Mouse (Mus musculus) embryonic facial prominence, embryonic 15.5 days (tissue): ENCODE results near the gene Dclre1a. TPM values are rescaled to one million over a fixed set of nuclear protein-coding genes. Genes with fewer than 3 reads are reported as not detected.

ENCODE experiments used
- ATAC-seq: fragments of 200-750 bp; cut with Nextera tagmentation; 2 replicates; pipeline ENCODE4 v1.8.0; 2017; ENCODE audit warnings: low read depth, moderate TSS enrichment; ENCODE audit not compliant: insufficient number of reproducible peaks, low FRiP score, low TSS enrichment
- H3K27ac ChIP-seq: fragments of 300-500 bp; sonication (generic); replicated peaks from 2 replicates; pipeline ENCODE4 v1.5.1; 2015; ENCODE audit warnings: mild to moderate bottlenecking, inconsistent platforms
- H3K27me3 ChIP-seq: fragments of 300-500 bp; sonication (generic); 2 replicates; pipeline ENCODE4 v1.6.1; 2015; ENCODE audit warnings: inconsistent platforms
- H3K36me3 ChIP-seq: fragments of 300-500 bp; sonication (generic); 2 replicates; pipeline ENCODE4 v1.6.1; 2015; ENCODE audit warnings: mild to moderate bottlenecking, inconsistent platforms
- H3K4me1 ChIP-seq: fragments of 300-500 bp; sonication (generic); 2 replicates; pipeline ENCODE4 v1.6.1; 2015; ENCODE audit warnings: inconsistent platforms
- H3K4me2 ChIP-seq: fragments of 300-500 bp; sonication (generic); replicated peaks from 2 replicates; pipeline ENCODE4 v1.6.1; 2015; ENCODE audit warnings: mild to moderate bottlenecking, inconsistent platforms
- H3K4me3 ChIP-seq: fragments of 300-500 bp; sonication (generic); replicated peaks from 2 replicates; pipeline ENCODE4 v1.5.1; 2015; ENCODE audit warnings: mild to moderate bottlenecking, inconsistent platforms
- H3K9ac ChIP-seq: fragments of 300-500 bp; sonication (generic); 2 replicates; pipeline ENCODE4 v1.6.1; 2015; ENCODE audit warnings: inconsistent platforms
- H3K9me3 ChIP-seq: fragments of 300-500 bp; sonication (generic); replicated peaks from 2 replicates; pipeline ENCODE4 v1.6.1; 2016; ENCODE audit warnings: inconsistent platforms
- WGBS: fragments of 180-500 bp; shearing (Covaris S2); methylation state at CpG from one replicate; pipeline ENCODE4 v1.1.7; 2015; 5-methylcytosine and 5-hydroxymethylcytosine counted together
- polyA plus RNA-seq: library from polyadenylated mRNA; unstranded; fragments of >200 nt; fragmentation: Nextera tagmentation; extraction: Ambion mirVana; gene quantifications from 2 replicates; pipeline ENCODE4 v1.2.1, GENCODE M21; 2015

The Dclre1a gene
- polyA plus RNA-seq: 15.8 and 17.7 TPM in 2 replicates

- H3K9me3 ChIP-seq: no peaks in the 10 kb centered on the region
- H3K27me3 ChIP-seq: no peaks in the 10 kb centered on the region
- peak within 1 kb of the TSS; percentile 61 for H3K4me3 ChIP-seq
- peaks cover 16% of the 10 kb centered on the region for H3K4me1 ChIP-seq
- peak within 1 kb of the TSS; percentile 67 for H3K9ac ChIP-seq
- peak within 1 kb of the TSS; percentile 82 for H3K4me2 ChIP-seq
- peak within 1 kb of the TSS; percentile 94 for H3K27ac ChIP-seq
- H3K36me3 ChIP-seq: peaks cover 27% of the 10 kb centered on the region
- peak; percentile 71; the same call in 1 of the 2 replicates for ATAC-seq
- WGBS: 8% methylated on average over 20 of the region's 20 CpGs
Measured at GRCm38 (mm10) chr19:56547456-56548229, at the start of gene Dclre1a. Gene Dclre1a (minus strand): TSS chr19:56548222.

- Histone ChIP-seq H3K4me2 (no peak overlapping the region), H3K9me3 (no peaks in the 10 kb centered on the region), H3K4me3 (no peak overlapping the region), H3K27me3 (no peaks in the 10 kb centered on the region), H3K9ac (no peak overlapping the region), H3K4me1 (peaks cover 8% of the 10 kb centered on the region), H3K27ac (no peak overlapping the region), H3K36me3 (peaks cover 85% of the 10 kb centered on the region)
- 89% methylated on average over 9 of the region's 9 CpGs for WGBS
- ATAC-seq: no peak
Measured at GRCm38 (mm10) chr19:56592472-56592871, 44.5 kb upstream of the Dclre1a start.

GRCm38 (mm10) chr19:56590250-56590649, 42.2 kb upstream of the Dclre1a start:
- H3K9me3 ChIP-seq: no peaks in the 10 kb centered on the region
- H3K4me3 ChIP-seq: no peak overlapping the region
- H3K4me1 ChIP-seq: peaks cover 8% of the 10 kb centered on the region
- no peak for ATAC-seq
- H3K27ac ChIP-seq: no peak overlapping the region
- no peak overlapping the region for H3K4me2 ChIP-seq
- H3K27me3 ChIP-seq: no peaks in the 10 kb centered on the region
- H3K36me3 ChIP-seq: peaks cover 67% of the 10 kb centered on the region
- no peak overlapping the region for H3K9ac ChIP-seq
- WGBS: 81% methylated on average over 3 of the region's 3 CpGs

- Histone ChIP-seq H3K27me3 (no peaks in the 10 kb centered on the region), H3K9me3 (no peaks in the 10 kb centered on the region), H3K4me1 (peaks cover 8% of the 10 kb centered on the region), H3K4me2 (no peak overlapping the region), H3K9ac (no peak overlapping the region), H3K4me3 (no peak overlapping the region), H3K36me3 (peaks cover 59% of the 10 kb centered on the region), H3K27ac (no peak overlapping the region)
- ATAC-seq: no peak
- 92% methylated on average over 5 of the region's 5 CpGs for WGBS
Measured at GRCm38 (mm10) chr19:56589455-56589854, 41.4 kb upstream of the Dclre1a start.

GRCm38 (mm10) chr19:56589008-56589407, 41.0 kb upstream of the Dclre1a start:
- H3K36me3 ChIP-seq: peaks cover 55% of the 10 kb centered on the region
- WGBS: 88% methylated on average over 6 of the region's 6 CpGs
- H3K9ac ChIP-seq: no peak overlapping the region
- peaks cover 8% of the 10 kb centered on the region for H3K4me1 ChIP-seq
- H3K4me3 ChIP-seq: no peak overlapping the region
- H3K27ac ChIP-seq: peak overlapping the region; percentile 55; the same call in 1 of the 2 replicates
- H3K4me2 ChIP-seq: no peak overlapping the region
- ATAC-seq: no peak
- H3K27me3 ChIP-seq: no peaks in the 10 kb centered on the region
- no peaks in the 10 kb centered on the region for H3K9me3 ChIP-seq

GRCm38 (mm10) chr19:56588205-56588626, 40.2 kb upstream of the Dclre1a start:
- Histone ChIP-seq H3K27me3 (no peaks in the 10 kb centered on the region), H3K4me2 (no peak overlapping the region), H3K27ac (0 out of 2 replicates have a peak overlapping the region, but pooled peaks have one; percentile 44), H3K4me3 (no peak overlapping the region), H3K9ac (no peak overlapping the region), H3K9me3 (no peaks in the 10 kb centered on the region), H3K36me3 (peaks cover 48% of the 10 kb centered on the region), H3K4me1 (peaks cover 8% of the 10 kb centered on the region)
- 67% methylated on average over 6 of the region's 6 CpGs for WGBS
- no peak for ATAC-seq

GRCm38 (mm10) chr19:56586320-56586719, 38.3 kb upstream of the Dclre1a start:
- H3K4me1 ChIP-seq: peaks cover 8% of the 10 kb centered on the region
- H3K4me2 ChIP-seq: no peak overlapping the region
- no peaks in the 10 kb centered on the region for H3K9me3 ChIP-seq
- H3K27ac ChIP-seq: no peak overlapping the region
- no peak overlapping the region for H3K4me3 ChIP-seq
- no peak for ATAC-seq
- no peak overlapping the region for H3K9ac ChIP-seq
- peaks cover 34% of the 10 kb centered on the region for H3K36me3 ChIP-seq
- H3K27me3 ChIP-seq: no peaks in the 10 kb centered on the region
- 76% methylated on average over 8 of the region's 8 CpGs for WGBS

GRCm38 (mm10) chr19:56584288-56584687, 36.3 kb upstream of the Dclre1a start:
- H3K4me1 ChIP-seq: peaks cover 8% of the 10 kb centered on the region
- no peaks in the 10 kb centered on the region for H3K27me3 ChIP-seq
- peaks cover 18% of the 10 kb centered on the region for H3K36me3 ChIP-seq
- H3K4me2 ChIP-seq: no peak overlapping the region
- no peak overlapping the region for H3K9ac ChIP-seq
- no peak for ATAC-seq
- H3K27ac ChIP-seq: no peak overlapping the region
- no peaks in the 10 kb centered on the region for H3K9me3 ChIP-seq
- WGBS: 84% methylated on average over 3 of the region's 3 CpGs
- H3K4me3 ChIP-seq: no peak overlapping the region

GRCm38 (mm10) chr19:56583785-56584184, 35.8 kb upstream of the Dclre1a start:
- peaks cover 14% of the 10 kb centered on the region for H3K36me3 ChIP-seq
- H3K4me2 ChIP-seq: no peak overlapping the region
- H3K9ac ChIP-seq: no peak overlapping the region
- 71% methylated on average over 5 of the region's 5 CpGs for WGBS
- H3K27ac ChIP-seq: no peak overlapping the region
- H3K9me3 ChIP-seq: no peaks in the 10 kb centered on the region
- ATAC-seq: no peak
- no peaks in the 10 kb centered on the region for H3K27me3 ChIP-seq
- H3K4me1 ChIP-seq: peaks cover 8% of the 10 kb centered on the region
- H3K4me3 ChIP-seq: no peak overlapping the region

- no peaks in the 10 kb centered on the region for H3K4me1 ChIP-seq
- 73% methylated on average over 5 of the region's 5 CpGs for WGBS
- no peak overlapping the region for H3K4me2 ChIP-seq
- peaks cover 19% of the 10 kb centered on the region for H3K36me3 ChIP-seq
- H3K27me3 ChIP-seq: no peaks in the 10 kb centered on the region
- ATAC-seq: no peak
- H3K4me3 ChIP-seq: no peak overlapping the region
- H3K27ac ChIP-seq: no peak overlapping the region
- H3K9ac ChIP-seq: no peak overlapping the region
- H3K9me3 ChIP-seq: no peaks in the 10 kb centered on the region
Measured at GRCm38 (mm10) chr19:56581981-56582380, 34.0 kb upstream of the Dclre1a start.

- Histone ChIP-seq H3K4me2 (no peak overlapping the region), H3K36me3 (peaks cover 20% of the 10 kb centered on the region), H3K27me3 (no peaks in the 10 kb centered on the region), H3K27ac (no peak overlapping the region), H3K4me1 (no peaks in the 10 kb centered on the region), H3K9me3 (no peaks in the 10 kb centered on the region), H3K4me3 (no peak overlapping the region), H3K9ac (no peak overlapping the region)
- 100% methylated on average over 1 of the region's 1 CpGs for WGBS
- ATAC-seq: no peak
Measured at GRCm38 (mm10) chr19:56577801-56578200, 29.8 kb upstream of the Dclre1a start.

- no peak for ATAC-seq
- H3K4me1 ChIP-seq: no peaks in the 10 kb centered on the region
- 91% methylated on average over 6 of the region's 6 CpGs for WGBS
- no peaks in the 10 kb centered on the region for H3K9me3 ChIP-seq
- no peaks in the 10 kb centered on the region for H3K27me3 ChIP-seq
- no peak overlapping the region for H3K4me2 ChIP-seq
- peaks cover 30% of the 10 kb centered on the region for H3K36me3 ChIP-seq
- no peak overlapping the region for H3K9ac ChIP-seq
- H3K4me3 ChIP-seq: no peak overlapping the region
- no peak overlapping the region for H3K27ac ChIP-seq
Measured at GRCm38 (mm10) chr19:56573184-56573583, 25.2 kb upstream of the Dclre1a start.
